Mouse (Mus musculus) kidney, postnatal 10 days (tissue): ENCODE measurements around the gene Sec24a.
"Not testable (repeated sequence)": the region's sequence is repeated elsewhere in the genome, so short reads cannot be mapped to it uniquely, and the experiment has no call there.

Experiments
- DNase-seq: peaks from one replicate; pipeline ENCODE4 v3.0.0; 2021; ENCODE audit warnings: mixed read lengths

The Sec24a gene

DNA sequence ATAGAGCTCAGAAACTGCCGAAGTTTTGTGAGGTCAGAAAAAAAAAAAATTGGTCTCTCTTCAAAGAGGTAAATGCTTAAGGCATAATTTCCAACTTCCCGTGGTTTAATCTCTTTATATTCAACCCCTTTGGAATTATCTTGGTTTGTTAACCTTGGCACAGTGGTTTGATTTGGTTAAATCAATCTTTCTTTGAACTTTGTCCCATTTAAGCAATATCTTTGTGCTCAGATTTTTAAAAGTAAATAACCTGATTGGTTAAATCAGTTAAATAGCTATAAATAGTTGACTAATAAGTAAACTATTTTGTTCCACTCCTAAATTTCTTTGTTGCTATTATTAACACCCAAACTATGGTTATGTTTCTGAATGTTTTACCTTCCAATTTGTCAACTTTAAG is 4.2 kb downstream of the Sec24a start:
- DNase-seq = no peak

DNA sequence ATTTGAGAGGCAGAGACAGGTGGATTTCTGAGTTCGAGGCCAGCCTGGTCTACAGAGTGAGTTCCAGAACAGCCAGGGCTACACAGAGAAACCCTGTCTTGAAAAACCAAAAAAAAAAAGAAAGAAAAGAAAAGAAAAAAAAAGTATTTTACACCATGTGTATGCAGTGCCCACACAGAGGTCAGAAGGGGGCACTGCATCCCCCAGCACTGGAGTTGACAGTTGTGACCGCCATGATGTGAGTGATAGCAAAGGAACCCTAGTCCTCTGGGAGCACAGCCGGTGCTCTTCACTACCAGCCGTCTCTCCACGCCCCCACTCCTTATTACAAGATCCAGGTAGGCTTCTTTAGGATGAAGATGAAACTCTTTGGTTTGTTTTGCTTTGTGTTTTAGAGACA is 5.2 kb downstream of the Sec24a start:
- DNase-seq = not testable (repeated sequence)

DNA sequence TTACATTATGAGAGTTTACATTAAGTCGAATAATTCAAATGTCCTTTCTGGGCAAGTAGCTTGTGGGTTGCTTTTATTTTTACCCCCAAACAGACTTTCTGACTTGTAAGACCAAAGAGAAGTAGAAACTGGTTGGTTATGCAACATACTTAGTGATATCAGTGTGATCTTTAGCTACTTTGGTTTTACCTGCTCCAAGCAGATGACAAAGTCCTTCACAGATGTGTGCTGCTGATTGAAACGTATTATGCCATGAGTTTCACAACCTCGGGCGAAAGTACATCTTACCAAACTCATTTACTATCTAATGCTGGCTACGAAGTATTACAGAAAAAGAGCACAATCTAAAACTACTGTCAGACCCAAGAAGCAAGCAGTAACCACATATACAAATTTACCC is 5.8 kb downstream of the Sec24a start:
- DNase-seq = no peak

DNA sequence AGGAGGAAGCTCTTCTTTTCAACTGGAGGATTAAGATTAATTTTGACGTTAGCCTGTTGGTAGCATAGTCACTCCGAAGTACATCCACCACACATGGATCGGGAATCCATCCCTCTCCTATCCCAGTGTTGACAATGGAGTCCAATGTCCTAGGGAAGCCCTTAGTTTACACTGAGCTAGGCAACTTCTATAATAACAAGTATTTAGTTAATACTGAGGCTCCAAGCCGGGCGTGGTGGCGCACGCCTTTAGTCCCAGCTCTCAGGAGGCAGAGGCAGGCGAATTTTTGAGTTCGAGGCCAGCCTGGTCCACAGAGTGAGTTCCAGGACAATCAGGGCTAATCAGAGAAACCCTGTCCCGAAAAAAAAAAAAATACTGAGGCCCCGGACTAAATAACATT is 6.4 kb downstream of the Sec24a start:
- no peak for DNase-seq

DNA sequence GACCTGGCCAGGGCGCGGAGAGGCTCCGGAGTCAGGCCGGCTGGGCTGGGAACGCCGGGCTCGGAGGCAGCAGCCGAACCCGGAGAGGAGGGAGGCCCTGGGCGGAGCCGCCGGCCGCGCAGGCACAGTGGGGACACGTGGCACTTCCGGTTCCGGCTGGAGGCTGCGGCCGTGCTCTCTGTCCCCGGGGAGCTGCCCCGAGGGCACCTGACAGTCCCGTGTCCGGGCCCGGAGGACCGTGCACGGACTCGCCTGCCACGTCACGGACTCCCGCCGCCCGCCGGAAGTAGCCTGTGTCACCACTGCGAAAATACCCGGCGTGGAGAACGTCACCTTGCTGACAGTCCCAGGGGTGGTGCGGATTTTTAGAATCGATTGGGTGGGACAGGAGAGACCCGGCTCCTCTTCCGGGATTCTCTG is 7.1 kb downstream of the Sec24a start:
- DNase-seq = peak; percentile 95

DNA sequence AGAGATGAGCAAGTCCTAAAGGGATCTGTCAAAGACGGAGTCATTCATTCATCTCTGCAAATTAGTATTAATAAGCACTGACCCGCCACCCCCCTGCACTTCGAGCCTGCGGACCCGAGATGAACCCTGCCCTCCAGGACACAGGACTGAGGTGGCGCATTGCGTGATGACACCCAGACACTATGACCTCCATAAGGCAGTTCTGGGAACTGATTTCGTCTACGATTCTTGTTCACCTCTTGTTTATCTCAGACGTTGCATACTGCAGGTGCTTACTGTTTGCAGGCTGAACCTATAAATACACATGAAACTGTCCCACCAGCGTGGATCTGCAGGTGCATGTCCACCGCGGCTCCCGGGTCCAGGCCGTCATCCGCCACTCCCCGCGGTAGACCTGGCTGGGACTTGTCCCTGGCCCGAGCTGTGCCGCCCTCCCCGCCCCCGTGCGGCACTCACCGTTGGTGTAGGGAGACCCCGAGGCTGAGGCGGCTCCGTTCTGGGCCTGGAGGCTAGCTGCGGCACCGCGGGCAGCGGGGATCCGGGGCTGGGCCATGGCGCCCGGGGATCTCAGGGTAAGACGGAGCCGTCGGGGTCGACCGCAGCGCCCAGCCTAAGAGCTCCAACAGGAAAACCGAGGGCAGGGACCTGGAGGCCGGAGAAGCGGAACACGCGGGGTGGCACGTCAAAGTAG is 7.7 kb downstream of the Sec24a start:
- DNase-seq = peak; percentile 69

DNA sequence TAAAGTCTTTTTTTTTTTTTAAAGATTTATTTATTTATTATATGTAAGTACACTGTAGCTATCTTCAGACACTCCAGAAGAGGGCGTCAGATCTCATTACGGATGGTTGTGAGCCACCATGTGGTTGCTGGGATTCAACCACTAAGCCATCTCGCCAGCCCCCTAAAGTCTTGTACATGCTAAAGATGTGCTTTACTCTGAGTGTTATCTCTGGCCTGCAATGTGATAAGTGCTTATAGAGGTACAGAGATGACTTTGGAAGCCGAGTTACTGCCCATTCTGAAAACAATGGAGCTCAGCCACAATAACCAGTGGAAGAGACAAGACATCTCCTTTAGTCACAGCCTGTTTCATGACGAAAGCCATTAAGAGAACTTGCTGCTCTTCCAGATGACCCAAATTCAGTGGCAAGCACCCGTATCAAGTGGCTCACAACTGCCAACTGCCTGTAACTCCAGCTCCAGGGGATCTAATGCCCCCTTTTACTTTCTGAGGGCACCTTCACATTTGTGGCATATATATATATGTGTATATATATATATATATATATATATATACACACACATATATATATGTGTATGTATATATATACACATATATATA is 11.7 kb downstream of the Sec24a start:
- not testable (repeated sequence) for DNase-seq

DNA sequence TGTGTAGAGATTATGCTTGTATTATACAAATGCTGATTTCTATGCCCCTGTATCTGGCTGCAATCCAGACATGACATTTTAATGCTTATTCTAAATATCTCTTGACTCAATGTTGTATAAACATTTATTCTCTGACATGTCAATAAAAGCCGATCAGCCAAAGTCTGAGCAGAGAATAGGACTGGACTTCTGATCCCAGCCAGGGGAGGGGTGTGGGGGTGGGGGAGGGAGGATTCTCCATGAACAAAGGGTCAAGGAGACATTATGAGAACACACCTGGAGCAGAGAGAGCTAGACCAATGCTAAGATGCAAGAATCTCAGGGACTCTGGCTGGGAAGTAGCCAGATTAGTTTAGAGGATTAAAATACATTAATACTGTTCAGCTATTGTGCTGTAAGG is 17.3 kb downstream of the Sec24a start:
- DNase-seq = no peak

DNA sequence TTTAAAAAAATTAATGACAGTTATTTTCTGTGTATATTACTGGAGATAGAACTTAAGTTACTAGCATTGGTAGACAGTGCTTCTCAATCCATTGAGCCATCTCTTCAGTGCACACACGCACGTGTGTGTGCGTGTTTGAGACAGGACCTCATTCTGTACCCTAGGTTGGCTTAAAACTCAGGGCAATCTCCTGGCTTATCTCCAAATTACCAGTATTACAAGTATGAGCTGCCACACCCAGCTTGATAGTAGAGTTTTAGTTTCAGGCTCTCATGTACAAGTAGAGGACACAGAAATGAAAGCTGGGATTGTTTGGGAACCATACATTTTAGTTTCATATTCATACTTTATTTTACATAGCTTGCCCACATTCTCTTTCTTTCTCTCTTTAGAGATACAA is 22.7 kb downstream of the Sec24a start:
- no peak for DNase-seq

DNA sequence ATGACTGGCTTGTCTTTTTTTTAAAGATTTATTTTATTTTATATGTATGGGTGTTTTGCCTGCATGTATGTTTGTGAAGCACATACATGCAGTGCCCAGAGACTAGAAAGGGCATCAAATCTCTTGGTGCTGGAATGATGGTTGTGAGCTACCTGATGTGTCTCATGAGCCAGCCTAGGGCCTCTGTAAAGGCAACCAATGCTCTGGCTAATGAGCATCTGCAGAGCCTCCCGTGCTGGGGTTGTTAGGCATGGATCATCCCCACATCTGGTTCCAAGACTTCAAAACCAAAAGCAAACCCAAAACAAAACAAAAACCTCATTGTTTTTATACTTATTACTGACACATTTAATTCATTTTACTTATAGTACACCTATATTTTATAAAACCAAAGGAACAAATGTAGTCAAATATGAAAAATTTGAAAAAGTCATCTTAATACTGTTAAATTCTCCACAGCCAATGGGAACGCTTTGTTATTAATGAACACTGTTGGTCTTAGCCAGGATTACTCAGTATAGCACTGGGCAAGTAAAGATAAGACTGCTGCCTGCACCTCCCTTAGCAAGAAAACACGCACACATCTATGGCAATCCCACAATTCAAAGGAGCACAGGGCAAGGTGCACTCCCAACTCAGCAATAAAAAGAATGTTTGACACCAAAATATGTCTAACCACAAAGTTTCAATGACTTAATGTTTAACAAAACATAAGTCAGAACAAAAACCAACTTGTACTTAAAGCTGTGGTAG is 24.6 kb downstream of the Sec24a start:
- DNase-seq = no peak

DNA sequence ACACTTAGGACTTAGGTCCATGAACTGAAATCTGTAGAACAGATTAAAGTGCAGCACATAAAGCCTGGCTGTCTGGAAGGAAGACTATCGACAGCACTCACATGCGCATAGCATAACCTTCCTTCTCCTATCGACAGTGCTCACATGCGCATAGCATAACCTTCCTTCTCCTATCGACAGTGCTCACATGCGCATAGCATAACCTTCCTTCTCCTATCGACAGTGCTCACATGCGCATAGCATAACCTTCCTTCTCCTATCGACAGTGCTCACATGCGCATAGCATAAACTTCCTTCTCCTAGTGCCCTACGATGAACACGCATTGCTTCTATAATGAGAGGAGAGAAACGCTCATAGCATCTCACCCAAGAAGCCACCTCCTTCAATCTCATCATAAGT is 29.2 kb downstream of the Sec24a start:
- DNase-seq = not testable (repeated sequence)

DNA sequence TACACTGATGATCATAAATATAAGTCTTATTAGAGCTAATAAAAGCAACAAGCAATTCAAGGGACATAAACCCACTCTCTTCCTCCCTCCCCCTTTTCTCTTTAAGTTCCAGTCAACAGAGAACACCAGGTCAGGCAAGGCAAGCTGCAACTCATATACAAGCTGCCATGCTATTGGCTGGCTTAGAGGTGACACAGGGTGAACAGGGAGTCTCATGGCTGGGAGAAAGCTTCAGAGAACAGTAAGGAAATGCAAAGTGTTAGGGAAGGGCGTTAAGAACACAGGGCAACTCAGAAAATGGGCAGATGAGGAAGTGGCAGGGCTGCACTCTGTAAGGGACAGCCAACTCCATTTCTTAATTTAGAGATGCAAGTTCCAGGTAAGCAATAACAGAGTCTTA is 30.6 kb downstream of the Sec24a start:
- DNase-seq = no peak

DNA sequence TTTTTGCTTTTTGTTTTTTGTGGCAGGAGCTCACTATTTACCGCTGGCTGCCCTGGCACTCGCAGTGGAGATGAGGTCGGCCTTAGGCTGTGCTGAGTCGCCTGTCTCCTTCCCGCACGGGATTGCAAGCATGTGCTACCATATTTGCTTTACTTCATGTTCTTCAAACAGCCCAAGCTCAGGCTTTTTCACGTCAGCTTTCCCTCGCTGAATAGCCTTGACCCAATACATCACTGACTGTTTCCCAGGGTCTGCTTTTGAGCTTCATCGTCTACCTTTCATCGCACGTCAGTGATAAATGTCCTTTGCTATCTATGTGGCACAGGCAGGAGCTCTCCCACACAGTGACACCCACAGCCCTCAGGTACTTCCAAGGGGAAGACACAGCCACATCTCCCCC is 42.4 kb downstream of the Sec24a start:
- no peak for DNase-seq

DNA sequence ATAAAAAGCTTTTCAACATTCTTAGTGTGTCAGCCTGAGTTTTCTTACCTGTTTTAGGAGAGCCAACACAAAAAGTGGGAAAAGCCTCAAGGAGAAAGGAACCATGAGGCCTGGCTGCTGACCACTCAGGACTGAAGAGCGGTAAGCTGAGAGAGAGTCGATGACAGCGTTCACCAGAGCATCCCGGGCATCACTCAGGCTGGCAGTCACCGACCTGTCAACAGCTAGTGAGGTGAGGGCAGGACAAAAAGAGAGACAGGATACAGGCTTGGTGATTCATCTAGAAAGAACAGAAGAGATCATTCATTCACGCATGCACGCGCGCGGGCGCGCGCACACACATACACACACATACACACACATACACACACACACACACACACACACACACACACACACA is 56.4 kb downstream of the Sec24a start:
- no peak for DNase-seq

DNA sequence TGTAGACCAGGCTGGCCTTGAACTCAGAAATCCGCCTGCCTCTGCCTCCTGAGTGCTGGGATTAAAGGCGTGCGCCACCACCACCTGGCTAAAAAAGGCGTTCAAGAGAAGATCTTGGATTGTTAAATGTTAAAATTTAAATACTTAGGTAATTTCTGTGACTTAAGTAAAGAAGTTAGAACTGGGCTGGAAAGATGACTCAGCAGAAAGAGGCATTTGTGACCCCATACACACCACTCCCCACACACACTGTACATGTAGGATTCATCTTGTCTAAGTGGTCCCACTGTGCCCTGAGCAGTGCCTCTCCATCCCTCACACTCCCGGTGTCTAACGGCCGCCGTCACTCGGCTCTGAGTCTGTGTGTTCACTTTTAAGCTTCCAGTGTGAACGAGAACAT is 57.0 kb downstream of the Sec24a start:
- no peak for DNase-seq

DNA sequence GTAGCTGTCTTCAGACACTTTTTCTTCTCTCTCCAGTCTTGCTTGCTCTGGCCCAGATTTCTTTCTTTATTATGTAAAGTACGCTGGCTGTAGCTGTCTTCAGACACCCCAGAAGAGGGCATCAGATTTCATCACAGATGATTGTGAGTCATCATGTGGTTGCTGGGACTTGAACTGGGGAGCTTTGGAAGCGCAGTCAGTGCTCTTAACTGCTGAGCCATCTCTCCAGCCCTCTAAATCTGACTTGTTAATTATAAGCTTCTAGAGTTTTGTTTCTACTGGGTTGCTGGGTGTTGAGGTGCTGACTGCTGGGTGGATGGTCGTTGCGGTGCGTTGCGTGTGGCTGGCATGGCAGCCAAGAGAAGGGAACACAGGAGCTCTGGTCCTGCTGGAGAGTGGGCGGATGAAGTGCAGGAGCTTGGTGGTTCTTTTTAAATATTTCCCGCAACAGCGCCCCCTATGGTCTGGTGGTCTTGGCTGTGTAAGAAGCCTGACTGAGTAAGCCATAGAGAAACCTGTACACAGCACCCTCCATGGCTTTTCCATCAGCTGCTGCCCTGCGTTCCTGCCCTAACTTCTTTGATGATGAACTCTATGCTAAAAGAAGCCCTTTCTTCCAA is 59.9 kb downstream of the Sec24a start:
- peak; percentile 34 for DNase-seq

DNA sequence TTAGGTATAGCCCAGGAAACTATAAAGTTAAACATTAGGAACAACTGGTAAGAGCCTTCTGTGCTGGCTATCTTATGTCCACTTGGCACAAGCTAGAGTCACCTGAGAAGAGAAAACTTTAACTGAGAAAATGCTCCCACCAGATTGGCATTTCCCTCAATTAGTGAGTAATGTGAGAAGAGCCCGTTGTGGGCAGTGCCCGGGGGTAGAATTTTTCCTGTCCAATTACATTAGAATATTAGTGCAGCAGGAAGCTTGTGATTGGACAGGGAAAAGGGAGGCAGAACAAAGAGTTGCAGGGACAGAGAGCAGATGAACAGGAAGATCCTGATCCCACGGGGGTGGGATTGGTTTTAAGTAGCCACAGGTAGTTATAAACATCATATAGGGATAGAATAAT is 60.6 kb downstream of the Sec24a start:
- DNase-seq = no peak

DNA sequence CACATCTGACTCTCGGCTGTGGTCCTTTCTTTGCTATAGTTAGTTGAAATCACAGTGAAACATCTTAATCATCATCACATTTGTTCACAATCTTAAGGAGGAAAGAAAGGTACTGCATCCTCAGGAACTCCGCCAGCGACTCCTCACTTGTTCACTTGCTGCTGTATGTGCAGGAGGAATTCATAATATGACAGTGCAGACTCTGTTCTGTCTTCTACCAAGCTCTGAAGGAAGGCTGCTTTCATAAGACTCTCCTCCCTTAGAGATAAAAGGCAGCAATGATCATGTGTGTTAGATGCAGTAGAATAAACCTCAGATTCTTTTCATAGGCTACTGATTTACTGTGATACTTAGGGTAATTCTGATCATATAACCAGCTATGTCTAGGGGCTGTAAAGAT is 68.5 kb downstream of the Sec24a start:
- no peak for DNase-seq

DNA sequence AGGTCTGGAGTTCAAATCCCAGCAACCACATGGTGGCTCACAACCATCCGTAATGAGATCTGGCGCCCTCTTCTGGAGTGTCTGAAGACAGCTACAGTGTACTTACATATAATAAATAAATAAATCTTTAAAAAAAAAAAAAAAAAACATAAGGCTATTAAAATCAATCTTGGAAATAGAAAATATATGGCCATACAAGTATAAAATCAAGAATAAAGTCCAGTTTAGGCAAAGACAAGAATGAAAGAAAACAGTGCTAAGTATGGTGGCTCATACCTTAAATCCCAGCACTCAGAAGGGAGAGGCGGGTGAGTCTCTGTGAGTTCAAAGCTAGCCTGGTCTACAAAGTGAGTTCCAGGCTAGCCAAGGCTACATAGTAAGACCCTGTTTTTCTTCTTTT is 72.8 kb downstream of the Sec24a start:
- DNase-seq = not testable (repeated sequence)

DNA sequence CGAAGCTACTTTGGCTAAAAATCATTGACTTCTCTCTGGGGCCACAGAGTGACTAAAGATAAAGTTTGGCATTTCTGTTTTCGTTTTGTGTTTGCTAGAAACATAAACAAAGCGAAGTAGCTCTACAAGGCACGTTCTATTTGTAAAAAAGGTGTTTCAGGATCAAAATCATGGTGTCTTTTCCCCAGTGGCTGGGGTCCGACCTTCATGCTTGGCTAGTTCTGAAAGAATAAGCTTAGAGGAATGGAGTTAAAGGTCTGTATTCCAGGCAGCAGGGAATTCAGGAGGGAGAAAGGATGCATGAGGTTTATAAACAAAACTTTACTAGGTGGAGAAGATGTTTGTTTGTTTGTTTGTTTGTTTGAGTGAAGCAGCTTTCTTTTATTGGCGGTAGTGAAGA is 74.1 kb downstream of the Sec24a start:
- no peak for DNase-seq

DNA sequence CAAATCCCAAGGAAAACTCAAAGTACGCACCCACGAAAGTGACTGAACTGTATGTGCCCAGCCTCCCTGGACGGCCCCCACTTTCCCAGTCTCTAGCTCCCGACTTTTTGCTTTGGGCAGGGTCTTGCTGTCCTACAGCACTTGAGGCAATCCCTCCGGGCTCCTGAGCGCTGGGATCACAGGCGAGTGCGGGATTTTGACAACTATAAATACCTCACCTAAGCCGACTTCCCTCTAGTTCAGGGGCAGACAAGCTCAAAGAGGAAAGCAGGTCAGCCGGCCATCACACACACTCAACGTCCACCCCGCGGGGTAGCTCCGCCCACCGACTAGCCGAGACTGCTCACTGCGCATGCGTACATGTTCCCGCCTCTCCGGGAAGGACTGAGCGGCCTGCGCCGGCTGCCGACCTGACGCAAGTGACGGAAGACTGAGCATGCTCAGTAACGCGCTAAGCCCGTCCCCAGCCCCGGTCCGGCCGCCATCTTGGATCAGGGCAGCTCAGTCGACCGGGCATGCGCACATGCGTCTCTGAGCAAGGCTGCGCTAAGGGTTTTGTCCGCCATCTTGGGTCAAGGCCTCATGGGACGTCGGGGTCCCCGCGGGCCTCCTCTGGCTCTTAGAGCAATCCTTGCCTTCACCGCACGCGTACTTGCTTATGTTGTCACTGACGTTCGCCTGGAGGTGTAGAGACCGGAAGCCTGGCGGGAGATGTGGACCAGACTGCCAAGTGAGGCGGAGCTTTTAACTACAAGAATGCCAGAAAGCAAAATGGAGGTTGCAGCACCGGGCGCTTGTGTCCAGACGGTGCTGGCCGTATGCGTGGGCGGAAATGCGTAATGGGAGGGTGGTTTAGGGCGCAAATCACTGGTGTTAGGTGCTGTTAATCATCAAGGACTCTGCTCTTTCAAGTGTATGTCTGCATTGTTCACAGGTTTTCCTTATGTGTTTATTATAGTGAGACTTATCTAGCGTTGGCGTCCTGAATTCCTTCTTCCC is 74.8 kb downstream of the Sec24a start, which contains the start of gene 0610009B22Rik:
Gene 0610009B22Rik, minus strand, starts transcription at position 545 of the 999 bp plus-strand sequence.
- DNase-seq = peak; percentile 100

DNA sequence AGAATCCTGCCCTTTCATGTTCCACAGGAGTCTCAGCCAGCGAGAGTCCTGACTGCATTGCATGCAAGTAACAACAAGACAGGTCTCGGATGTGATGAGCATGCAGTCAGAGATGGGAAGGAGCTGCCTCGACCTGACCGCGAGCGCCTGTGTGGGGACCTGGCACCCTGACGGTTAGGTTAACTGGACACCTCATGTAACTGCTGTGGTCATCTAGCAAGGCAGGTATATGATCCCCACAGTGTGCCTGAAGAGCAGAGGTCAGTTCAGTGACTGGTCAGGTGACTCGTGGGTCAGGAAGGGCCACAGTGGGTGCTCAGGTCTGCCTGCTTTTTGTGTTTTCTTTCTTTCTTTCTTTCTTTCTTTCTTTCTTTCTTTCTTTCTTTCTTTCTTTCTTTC is 81.5 kb downstream of the Sec24a start:
- DNase-seq = no peak
